Mouse (Mus musculus): ENCODE measurements around the gene Zfp738. TPM values are rescaled to one million over a fixed set of nuclear protein-coding genes. Genes with fewer than 3 reads are reported as not detected.

The Zfp738 gene
- polyA plus RNA-seq (2014; fragmentation: Illumina TruSeq; extraction: RNeasy Lipid Tissue Mini Kit (QIAGEN cat#74804); ENCODE audit: low read depth, low replicate concordance): 23.0 TPM

GRCm38 (mm10) chr13:67686971-67687370 is at the start of gene Zfp738:
TSS of gene Zfp738 (minus strand) at chr13:67687071.

GRCm38 (mm10) chr13:67728641-67729318 is 41.9 kb upstream of the Zfp738 start, which contains the start of gene Zfp65:
TSS of gene Zfp65 (minus strand) at chr13:67729173.

GRCm38 (mm10) chr13:67637294-67638007 is 49.4 kb downstream of the Zfp738 start, which contains the start of the genes Gm49345 and Zfp729a:
TSS of gene Gm49345 (minus strand) at chr13:67637769.
TSS of gene Zfp729a (minus strand) at chr13:67637791.

GRCm38 (mm10) chr13:67609066-67609876 is 77.6 kb downstream of the Zfp738 start, which contains the start of gene Zfp729b:
TSS of gene Zfp729b (minus strand) at chr13:67609707.

Other genes starting within 250 kb of the Zfp738 start
- 69.4 TPM for gene Zfp874a, start 235.4 kb downstream of the Zfp738 start, polyA plus RNA-seq (2014; fragmentation: Illumina TruSeq; extraction: RNeasy Lipid Tissue Mini Kit (QIAGEN cat#74804); ENCODE audit: low read depth, low replicate concordance)
- 55.0 TPM for gene Zfp874b, start 202.8 kb downstream of the Zfp738 start, polyA plus RNA-seq (2014; fragmentation: Illumina TruSeq; extraction: RNeasy Lipid Tissue Mini Kit (QIAGEN cat#74804); ENCODE audit: low read depth, low replicate concordance)
- 38.5 TPM for gene Zfp58, start 186.5 kb downstream of the Zfp738 start, polyA plus RNA-seq (2014; fragmentation: Illumina TruSeq; extraction: RNeasy Lipid Tissue Mini Kit (QIAGEN cat#74804); ENCODE audit: low read depth, low replicate concordance)
- not detected for gene Gm26965, start 160.9 kb downstream of the Zfp738 start, polyA plus RNA-seq (2014; fragmentation: Illumina TruSeq; extraction: RNeasy Lipid Tissue Mini Kit (QIAGEN cat#74804); ENCODE audit: low read depth, low replicate concordance)
- 28.9 TPM for gene Zfp87, start 160.9 kb downstream of the Zfp738 start, polyA plus RNA-seq (2014; fragmentation: Illumina TruSeq; extraction: RNeasy Lipid Tissue Mini Kit (QIAGEN cat#74804); ENCODE audit: low read depth, low replicate concordance)
- 36.7 TPM for gene Zfp748, start 133.2 kb downstream of the Zfp738 start, polyA plus RNA-seq (2014; fragmentation: Illumina TruSeq; extraction: RNeasy Lipid Tissue Mini Kit (QIAGEN cat#74804); ENCODE audit: low read depth, low replicate concordance)
- 56.4 TPM for gene Zfp729b, start 77.4 kb downstream of the Zfp738 start, polyA plus RNA-seq (2014; fragmentation: Illumina TruSeq; extraction: RNeasy Lipid Tissue Mini Kit (QIAGEN cat#74804); ENCODE audit: low read depth, low replicate concordance)
- gene Gm49345, start 49.3 kb downstream of the Zfp738 start, polyA plus RNA-seq (2014; fragmentation: Illumina TruSeq; extraction: RNeasy Lipid Tissue Mini Kit (QIAGEN cat#74804); ENCODE audit: low read depth, low replicate concordance): not detected
- gene Zfp729a, start 49.3 kb downstream of the Zfp738 start, polyA plus RNA-seq (2014; fragmentation: Illumina TruSeq; extraction: RNeasy Lipid Tissue Mini Kit (QIAGEN cat#74804); ENCODE audit: low read depth, low replicate concordance): 53.6 TPM
- gene Zfp65, start 42.1 kb upstream of the Zfp738 start, polyA plus RNA-seq (2014; fragmentation: Illumina TruSeq; extraction: RNeasy Lipid Tissue Mini Kit (QIAGEN cat#74804); ENCODE audit: low read depth, low replicate concordance): 43.7 TPM
- 20.4 TPM for gene Zfp85, start 68.2 kb upstream of the Zfp738 start, polyA plus RNA-seq (2014; fragmentation: Illumina TruSeq; extraction: RNeasy Lipid Tissue Mini Kit (QIAGEN cat#74804); ENCODE audit: low read depth, low replicate concordance)
- gene Zfp493, start 92.6 kb upstream of the Zfp738 start, polyA plus RNA-seq (2014; fragmentation: Illumina TruSeq; extraction: RNeasy Lipid Tissue Mini Kit (QIAGEN cat#74804); ENCODE audit: low read depth, low replicate concordance): 9.1 TPM
- gene Zfp273, start 126.7 kb upstream of the Zfp738 start, polyA plus RNA-seq (2014; fragmentation: Illumina TruSeq; extraction: RNeasy Lipid Tissue Mini Kit (QIAGEN cat#74804); ENCODE audit: low read depth, low replicate concordance): 25.5 TPM
- gene Gm10037, start 144.0 kb upstream of the Zfp738 start, polyA plus RNA-seq (2014; fragmentation: Illumina TruSeq; extraction: RNeasy Lipid Tissue Mini Kit (QIAGEN cat#74804); ENCODE audit: low read depth, low replicate concordance): 1.1 TPM
- not detected for gene BC048507, start 176.3 kb upstream of the Zfp738 start, polyA plus RNA-seq (2014; fragmentation: Illumina TruSeq; extraction: RNeasy Lipid Tissue Mini Kit (QIAGEN cat#74804); ENCODE audit: low read depth, low replicate concordance)

Measured in sigmoid colon, adult 10 weeks (tissue).